Mouse (Mus musculus): ENCODE results near the gene Myo6.

Gene Myo6

DNA sequence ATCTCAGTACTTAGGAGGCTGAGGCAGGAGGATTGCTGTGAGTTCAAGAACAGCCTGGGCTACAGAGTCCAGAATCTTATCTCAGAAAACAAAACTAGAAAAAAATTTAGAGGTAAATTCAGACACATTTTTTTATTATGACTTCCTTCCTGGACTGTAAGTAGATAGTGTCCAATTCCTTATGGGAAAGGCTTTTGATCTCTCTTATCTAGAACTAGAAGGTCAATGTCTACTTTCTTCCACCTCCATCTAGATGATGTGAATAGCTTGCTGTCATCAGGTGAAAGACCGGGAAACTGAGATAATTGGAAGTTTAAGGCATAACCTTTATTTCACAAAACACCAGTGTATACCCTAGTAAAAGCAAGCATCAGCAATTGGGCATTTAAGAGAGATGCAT is 16.9 kb downstream of the Myo6 start:
- no peak for DNase-seq (ENCODE audit: low spot score)

DNA sequence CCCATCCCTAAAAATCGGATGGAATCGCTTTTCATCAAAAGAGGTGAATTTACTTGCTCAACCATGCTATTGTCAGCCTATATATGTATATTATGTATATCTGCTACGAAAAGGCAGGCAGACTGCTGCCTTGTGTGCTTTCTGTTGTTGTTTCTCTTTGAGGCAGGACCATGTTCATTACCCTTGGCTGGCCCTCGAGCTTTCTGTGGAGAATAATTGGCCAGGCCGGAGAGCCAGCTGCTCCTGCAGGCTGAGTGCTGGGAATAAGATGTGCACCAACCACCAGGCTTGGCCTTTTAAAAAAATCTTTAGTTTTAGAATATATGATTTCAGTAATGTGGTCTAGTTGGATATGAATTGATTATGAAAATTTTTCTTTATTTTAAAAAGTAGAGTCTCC is 19.3 kb downstream of the Myo6 start:
- no peak for DNase-seq (ENCODE audit: low spot score)

DNA sequence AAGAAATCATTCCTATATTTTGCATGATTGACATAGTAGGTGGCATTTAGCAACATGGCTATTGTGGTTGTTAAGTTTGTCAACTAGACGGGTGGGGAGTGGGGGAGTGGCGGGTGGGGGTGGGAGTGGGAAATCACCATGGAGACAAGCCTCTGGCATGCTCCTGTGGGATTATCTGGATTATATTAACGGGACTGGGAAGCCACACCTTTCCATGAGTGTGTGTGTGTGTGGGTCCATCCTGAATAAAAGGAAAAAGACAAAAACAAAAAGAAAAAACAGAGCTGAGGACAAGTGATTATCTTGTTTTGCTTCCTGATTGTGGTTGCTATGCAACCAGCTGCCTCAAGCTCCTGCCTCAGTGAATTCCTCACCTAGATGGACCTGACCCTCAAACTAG is 20.9 kb downstream of the Myo6 start:
- DNase-seq (ENCODE audit: low spot score): no peak

DNA sequence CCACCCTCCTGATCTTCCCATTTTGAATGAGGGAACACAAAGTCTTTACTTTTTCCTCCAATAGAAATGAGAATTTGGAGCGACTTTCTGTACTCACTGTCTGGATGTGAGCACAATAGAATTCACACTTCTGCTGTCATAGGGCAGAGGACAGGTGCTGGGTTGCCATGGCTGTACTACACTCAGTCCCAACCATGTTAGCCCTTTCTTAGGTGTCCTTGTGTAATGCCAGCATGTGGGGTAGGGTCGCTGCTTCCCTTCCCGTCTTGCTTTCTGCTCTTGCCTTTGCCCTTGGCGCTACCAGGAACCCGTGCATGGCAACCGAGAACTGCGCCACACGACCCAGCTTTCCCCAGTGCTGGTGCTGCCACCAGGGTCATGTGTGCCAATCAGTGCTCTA is 21.9 kb downstream of the Myo6 start:
- DNase-seq (ENCODE audit: low spot score): no peak

DNA sequence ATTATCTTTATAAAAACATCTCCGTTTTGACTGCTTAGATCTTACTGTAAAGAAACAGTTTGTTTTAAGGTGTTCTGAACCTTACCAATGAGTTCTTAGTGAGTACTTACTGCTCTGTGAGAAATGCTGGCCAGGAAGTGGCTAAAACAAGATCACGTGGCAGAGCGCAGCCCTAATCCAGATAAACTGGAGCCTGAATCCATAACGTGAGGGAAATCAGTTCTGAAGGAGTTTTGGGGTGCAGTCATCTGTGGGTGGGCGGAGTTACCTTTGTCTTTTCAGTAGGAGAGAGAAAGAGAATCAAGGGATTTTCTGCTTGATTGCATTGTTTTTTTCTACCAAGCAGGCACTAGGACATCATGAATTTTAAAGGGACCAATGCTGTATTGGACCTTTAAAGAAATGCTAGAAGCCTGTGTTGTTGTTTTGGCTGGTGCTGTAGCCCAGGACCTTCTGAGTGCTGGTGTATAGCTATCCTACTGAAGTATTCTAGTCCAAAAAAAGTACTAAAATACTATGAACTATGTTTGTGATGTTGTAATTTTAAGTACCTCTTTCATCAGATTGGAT is 23.6 kb downstream of the Myo6 start:
- no peak for DNase-seq (ENCODE audit: low spot score)

DNA sequence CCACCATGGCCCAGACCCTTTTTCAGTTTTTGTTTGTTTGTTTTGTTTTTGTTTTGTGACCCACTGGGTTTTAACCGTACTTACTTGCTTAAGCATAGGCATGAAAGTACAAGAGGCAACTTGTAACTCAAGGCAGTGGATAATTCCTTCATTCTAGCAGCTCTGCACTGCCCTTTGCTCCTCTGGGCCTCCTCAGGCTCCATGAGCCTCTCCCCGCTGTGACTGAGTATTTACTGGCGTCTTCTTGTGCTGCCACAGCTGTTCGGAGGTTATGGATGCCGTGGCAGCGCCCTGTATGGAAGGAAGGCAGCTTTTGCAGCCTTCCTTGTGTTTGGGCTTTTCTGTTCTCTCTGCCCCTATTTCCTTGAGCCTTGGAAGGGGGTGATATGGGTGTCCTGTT is 26.4 kb downstream of the Myo6 start:
- no peak for DNase-seq (ENCODE audit: low spot score)

DNA sequence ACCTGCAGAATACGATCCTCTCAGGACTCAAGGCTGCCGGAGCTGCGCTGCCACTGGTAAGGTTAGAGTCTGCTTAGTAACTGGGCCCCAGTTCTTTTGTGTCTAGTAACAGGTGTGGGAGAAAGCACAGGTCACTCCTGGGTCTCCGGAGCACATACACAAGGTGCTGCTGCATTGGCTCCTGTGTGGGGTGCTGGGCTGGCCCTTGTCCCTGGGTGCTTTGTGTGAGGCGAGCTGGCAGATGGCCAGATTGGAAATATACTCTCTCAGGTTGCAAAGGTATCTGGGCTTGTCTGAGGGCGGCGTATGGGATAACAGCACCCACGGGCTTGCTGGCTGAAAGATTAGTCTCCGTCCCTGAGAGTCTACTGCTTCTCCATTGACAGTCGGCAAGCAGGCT is 27.5 kb downstream of the Myo6 start:
- DNase-seq (ENCODE audit: low spot score): no peak

DNA sequence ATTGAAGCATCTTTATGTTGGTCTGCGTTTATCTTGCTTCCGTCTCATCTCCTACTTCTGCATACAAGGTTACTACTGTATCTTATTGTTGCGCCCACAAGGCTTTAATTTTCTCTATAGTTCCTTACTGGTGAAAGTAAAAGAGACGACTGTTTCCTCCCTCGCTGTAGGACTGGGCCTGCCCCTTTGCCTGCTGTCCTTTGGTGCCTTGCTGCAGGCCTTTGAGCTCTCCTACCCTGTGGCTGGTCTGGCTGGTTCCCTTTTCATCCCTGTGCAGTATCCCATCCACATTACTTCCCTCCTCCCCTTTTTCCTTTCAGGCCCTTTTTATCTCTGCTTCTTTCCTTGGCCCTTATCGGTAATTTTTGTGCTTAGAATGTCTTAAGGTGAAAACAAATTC is 29.6 kb downstream of the Myo6 start:
- no peak for DNase-seq (ENCODE audit: low spot score)

DNA sequence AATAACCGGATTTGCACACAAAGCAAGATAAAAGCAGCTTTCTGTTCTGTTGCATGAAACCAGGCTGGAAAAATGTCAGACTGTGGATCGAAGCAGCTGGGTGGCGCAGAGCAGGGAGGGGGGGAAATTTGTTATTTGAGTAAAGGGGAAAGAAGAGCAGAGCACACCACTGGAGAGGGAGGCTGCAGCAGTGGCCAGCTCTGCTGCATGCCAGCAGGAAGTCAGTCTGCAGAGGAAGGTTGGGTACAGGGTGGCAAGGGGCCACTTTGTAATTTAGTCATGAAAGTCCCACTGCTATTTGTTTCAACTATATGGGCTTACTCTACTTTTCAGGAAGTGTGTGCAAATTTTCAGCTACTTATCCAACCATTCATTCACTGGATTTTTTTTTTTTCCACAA is 31.3 kb downstream of the Myo6 start:
- DNase-seq (ENCODE audit: low spot score): no peak

DNA sequence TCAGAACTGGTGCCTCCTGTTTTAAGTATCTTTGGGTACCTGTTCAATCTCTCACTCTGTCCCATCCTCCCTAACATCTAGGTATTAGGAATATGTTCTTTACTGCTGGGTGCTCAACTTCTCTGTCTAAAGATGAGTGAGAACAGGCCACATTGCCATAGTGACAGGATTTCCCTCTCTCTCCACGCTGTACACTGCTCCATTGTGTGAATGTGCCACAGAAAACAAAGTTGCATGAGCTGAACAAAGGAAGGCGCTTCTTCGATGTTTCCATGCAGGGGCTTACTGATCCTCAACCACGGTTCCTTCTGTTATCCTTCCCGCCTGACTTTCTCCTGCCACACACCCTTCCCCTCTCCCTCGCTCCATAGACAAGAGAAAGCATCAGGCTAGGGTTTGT is 32.4 kb downstream of the Myo6 start:
- no peak for DNase-seq (ENCODE audit: low spot score)

DNA sequence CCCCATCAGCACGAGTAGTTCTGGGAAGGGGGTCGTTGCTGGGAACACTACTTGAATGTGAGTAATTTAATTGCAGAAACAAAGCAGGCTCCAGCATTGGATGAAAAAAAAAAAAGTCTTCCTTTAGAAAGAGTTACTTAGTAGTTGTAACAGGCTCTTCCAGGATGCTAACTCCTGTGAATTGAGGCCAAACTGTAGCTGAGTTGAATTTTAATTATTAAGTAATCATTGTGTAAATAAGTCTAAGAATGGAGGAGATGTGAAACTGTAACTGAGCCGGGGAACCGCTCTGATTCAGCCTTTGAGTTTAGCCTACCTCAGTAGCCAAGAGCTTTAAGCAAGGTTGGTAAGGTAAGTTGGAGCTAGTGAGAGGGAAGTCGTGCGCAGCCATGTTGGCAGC is 36.0 kb downstream of the Myo6 start:
- no peak for DNase-seq (ENCODE audit: low spot score)

DNA sequence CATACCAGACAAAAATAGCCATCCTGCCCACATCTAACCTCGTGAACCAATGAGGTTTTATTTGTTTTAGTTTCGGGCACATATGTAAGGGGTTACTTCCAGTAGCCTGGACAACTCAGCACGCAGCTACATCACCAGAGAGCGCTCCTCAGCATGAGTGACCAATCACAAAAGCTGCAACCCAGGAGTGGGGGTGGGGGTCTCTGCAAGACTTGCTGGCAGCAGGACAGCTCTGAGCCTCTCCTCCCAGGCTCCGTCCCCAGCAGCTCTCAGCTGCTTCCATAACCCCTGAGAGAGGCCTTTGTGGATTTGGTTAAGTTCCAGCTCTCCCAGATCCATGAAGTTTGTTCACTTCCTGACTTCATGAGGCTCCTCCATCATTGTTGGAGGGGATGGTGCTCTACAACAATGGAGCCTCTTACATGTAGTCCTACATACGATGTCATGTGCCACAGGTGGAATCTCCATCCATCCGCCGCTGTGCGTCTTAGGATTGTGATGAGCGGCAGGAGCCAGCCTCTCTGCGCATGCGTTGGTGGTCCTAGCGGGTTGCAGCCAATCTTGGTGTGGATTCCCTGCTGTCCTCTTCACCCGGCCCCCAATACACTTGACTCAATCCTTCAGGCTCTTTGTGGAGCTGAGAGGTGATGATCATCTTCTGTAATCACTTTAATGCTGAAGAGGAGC is 37.7 kb downstream of the Myo6 start:
- no peak for DNase-seq (ENCODE audit: low spot score)

DNA sequence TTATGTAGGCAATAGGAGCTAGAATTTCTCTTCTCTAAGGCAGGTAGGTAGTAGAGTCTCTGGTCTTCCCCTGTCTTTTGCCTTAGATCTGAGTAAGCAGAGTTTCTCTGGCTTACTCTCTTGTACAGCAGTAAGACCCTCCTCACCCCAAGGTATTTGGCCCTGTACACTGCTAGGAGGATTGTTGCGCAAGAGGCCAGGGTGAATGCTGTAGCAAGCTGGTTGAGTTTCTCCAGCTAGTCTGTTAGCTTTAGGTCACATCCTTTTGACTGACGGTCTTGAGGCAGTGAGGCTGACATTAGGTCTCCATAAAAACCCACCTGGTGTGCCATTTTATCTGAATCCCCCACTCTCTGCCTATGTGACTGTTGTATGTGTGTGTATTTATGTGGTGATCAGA is 43.9 kb downstream of the Myo6 start:
- no peak for DNase-seq (ENCODE audit: low spot score)

DNA sequence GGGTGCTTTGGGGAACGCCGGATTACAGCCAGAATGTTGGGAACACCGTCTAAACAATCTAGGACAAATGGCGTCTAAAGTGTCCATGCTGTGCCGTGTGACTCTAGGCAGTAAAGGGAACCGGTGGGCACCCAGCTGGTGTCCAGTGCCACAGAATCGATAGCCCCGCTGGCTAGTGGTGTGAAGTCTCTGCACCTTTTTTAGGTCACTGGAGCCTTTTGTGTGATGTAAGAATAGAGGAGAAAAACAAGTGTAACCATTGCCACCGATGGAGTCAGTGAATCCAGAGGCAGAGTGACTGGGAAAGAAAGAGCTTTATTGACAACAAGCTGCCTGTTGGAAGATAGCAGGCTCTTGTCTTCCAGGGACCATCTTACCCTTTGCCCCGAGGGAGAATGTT is 44.6 kb downstream of the Myo6 start:
- DNase-seq (ENCODE audit: low spot score): no peak

DNA sequence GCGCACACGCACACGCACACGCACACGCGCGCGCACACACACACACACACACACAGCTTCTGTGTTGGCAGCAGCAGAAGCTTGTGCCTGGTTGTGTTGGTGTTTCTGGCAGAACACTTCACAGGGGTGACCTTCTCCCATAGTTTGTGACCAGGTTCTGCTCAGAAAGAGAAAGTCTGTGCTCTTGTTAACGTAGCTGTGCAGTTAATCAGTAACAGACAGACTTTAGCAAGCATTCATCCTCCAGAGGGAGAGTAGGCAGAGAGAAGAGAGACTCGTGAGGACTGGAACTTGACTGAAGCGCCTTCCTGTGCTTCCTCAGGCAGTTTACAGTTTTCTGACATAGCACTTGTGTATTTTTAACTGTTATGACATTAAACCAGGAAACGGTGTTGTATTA is 45.3 kb downstream of the Myo6 start:
- no peak for DNase-seq (ENCODE audit: low spot score)

DNA sequence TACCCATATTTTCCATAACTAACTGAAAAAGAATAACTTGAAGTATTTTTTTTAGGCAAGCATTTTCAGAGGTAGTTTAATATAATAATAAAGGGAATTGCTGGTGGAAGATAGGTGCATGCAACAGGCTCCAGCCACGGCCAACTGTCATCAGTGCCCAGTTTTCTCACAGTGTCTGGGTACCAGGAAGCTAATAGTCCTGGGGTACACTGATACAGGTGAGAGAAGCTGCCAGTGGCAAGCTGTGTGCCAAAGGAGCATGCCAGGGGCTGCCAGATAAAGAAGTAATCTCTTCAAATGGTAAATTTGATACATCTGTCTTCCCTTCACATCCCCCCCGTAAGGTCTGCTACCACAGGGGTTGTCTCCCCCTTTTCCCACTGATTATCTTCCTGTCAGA is 48.6 kb downstream of the Myo6 start:
- no peak for DNase-seq (ENCODE audit: low spot score)

DNA sequence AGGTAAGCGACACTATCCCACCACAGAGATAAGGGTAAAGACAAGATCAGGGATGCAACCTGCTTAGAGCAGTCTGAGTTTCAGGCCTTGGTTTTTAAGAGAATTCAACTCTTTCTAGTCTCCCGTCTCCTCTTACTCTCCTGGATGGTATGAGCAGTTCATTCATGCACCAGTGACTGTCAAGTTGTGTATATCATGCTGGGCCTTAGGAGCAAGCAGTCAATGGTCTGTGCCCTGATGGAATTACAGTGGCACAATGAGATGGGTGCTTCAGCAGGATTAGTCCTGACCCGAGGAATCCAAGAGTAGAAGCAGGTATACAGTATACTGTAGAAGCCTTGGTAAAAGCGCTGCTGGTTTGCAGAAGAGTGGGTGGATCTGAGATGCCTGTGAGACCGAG is 50.7 kb downstream of the Myo6 start:
- no peak for DNase-seq (ENCODE audit: low spot score)

DNA sequence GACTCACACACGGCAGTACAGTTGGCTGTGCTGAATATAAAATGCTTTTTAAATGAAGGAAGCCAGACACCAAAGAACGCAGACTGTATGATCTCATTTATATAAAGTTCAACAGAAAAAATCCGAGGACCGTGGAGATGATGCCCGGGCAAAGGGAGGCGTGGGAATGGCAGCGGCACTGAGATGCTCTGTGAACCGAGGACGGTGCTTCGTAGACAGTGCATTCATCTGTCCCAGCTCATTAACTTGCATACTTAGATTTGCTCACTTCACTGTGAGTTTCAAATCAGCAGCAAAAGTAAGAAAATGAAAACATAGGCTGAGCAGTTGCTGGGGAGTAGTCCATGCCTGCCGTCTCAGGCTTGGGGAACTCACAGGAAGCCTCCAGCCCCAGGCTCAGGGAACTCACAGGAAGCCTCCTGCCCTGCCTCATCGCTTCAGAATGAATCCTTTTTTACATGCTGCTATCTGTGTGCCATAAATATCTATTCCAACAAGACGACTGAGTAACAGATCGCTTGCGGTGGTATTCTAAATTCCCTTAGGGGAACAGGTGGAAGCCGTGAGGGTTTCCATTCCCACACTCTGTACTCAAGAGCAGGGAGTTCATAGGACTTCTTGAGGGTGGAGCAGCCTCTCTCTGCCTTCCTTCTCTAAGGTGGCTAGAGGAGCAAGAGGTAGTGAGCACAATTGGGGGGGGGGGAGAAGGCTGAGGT is 52.1 kb downstream of the Myo6 start:
- no peak for DNase-seq (ENCODE audit: low spot score)

DNA sequence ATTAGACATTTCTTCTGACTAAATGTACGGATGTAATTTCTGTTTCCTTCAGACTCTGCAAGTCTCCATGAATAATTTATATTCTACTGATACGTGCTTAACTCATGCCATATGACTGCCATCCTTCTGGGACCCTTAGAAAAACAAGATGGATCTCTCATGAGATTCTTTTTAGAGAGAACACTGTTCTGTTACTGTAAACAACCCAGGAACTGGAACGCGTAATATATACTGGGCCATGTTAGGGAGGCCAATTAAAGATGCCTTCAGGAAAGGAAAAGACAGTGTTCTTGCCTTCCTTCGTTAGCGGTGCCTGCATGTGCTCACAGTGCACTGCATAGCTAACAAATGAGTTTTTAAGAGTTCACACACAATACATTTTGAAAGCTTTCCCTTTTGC is 53.9 kb downstream of the Myo6 start:
- DNase-seq (ENCODE audit: low spot score): no peak

DNA sequence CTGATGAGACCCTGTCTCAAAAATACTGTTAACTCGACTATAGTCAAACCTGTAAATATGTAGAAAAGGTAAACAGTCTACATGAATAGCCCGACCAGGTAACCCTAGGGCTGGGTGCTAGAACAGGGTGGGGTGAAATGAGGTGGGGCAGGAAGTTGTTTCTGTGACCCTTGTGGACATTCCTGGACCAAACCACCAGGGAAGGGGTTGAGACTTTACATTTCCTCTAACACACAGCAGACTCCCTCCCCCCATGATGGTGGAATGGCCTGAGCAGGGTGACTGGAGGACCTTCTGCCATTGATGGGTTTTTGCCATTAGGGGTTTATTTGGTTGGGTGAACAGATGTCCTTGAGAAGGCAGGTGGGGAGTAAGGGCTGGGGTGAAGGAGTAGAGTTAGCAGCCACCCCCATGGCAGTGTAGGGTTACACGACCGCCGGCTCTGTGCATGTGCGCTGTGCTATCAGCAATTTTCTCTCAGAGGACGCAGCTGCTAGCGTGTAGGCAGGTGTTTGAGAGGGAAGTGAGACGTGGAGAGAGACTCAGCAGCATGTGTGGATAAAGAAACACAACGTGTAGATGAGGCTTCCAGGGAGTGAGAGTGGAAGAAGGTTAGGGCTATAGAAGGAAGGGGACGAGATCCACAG is 59.3 kb downstream of the Myo6 start:
- no peak for DNase-seq (ENCODE audit: low spot score)

DNA sequence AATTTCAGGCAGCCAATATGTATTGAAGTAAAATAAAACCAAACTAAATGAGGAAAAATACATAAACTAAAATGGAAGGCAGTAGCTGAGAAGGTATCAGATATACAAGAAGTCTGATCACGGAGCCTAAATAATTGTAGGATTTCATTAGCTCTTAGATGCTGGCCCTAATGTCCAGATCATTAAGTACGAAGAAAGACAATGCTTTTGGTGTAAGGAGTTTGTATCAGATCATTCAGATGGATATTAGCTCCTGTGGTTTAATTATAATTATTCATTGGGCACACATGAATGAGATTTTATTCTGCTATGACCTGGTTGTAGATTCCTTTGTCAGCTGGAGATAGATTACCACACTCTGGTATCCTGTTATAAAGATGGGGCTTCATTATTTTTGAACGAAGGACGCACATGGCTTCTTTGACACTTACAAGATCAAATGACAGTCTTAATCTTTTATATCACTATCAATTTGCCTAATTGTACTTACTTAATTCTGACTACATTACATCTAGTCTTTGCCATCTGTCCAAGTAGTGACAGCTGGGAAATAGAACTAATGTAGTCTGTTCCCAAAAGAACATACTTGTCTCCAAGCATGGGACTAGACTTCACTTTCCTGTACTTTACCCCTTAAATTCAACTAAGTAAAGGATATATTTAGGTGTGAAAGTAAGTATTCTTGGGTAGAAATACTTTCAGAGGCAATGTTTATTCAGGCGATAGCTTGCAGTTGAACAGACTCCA is 61.9 kb downstream of the Myo6 start:
- no peak for DNase-seq (ENCODE audit: low spot score)

DNA sequence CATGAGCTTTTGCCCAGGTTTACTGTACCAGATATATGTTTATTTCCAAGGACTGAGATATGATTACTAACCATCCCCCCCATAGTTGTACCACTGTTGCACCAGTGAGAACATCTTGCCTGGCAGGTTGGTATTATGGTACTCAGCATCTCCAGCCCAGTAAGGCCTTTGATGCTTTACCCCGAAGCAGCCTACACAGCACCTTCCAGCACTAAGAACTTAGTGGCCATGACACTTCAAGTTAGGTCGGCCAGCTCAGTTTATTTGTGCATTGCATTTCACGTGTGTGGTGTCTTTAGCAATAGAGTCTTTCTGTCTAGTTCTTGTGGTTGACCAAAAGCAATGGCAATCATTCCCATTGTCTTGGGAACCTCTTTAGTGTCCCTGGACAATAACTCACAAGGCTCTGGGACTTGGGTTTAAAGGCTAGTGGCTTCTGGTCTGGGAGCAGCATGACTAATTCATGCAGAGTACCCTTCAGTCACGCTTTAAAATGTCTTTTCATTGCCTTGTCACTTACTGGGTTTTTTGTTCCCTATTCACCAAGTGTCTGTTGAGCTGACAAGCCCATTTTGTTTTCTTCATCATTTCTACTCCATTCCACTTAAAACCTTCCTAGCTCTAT is 69.1 kb downstream of the Myo6 start:
- DNase-seq (ENCODE audit: low spot score): no peak
